Mouse (Mus musculus) C2C12 (cell line): ENCODE results near the gene B3galt5. TPM values are rescaled to one million over a fixed set of nuclear protein-coding genes. Genes with fewer than 3 reads are reported as not detected.

ENCODE experiments used
- H3K27me3 ChIP-seq: one replicate; pipeline ENCODE4 v1.6.1; 2011; ENCODE audit not compliant: control insufficient read depth, insufficient read depth, insufficient read length
- H3K36me3 ChIP-seq: one replicate; pipeline ENCODE4 v1.6.1; 2011; ENCODE audit not compliant: control insufficient read depth, insufficient read depth
- H3K4me3 ChIP-seq: one replicate; pipeline ENCODE4 v1.5.1; 2011; ENCODE audit warnings: mild to moderate bottlenecking, control low read depth; ENCODE audit not compliant: poor library complexity, insufficient read depth, severe bottlenecking
- H3K79me2 ChIP-seq: one replicate; pipeline ENCODE4 v1.6.1; 2011; ENCODE audit not compliant: control insufficient read depth, insufficient read depth
- H3K79me3 ChIP-seq: one replicate; pipeline ENCODE4 v1.6.1; 2011; ENCODE audit warnings: low read depth, control low read depth
- H3ac ChIP-seq: one replicate; pipeline ENCODE3; 2011; ENCODE audit warnings: low read depth; ENCODE audit not compliant: control insufficient read depth, insufficient read length
- CEBPB ChIP-seq: IDR thresholded peaks from one replicate; pipeline ENCODE4 v1.6.1; 2011; ENCODE audit warnings: low read depth, mild to moderate bottlenecking, control low read depth, moderate library complexity
- CTCF ChIP-seq: IDR thresholded peaks from one replicate; pipeline ENCODE4 v1.5.1; 2011; ENCODE audit not compliant: control insufficient read depth, insufficient read depth, insufficient read length
- FOSL1 ChIP-seq: IDR thresholded peaks from one replicate; pipeline ENCODE4 v1.8.0; 2011; ENCODE audit warnings: mild to moderate bottlenecking, low read length; ENCODE audit not compliant: poor library complexity, insufficient read depth, severe bottlenecking
- MAX ChIP-seq: IDR thresholded peaks from one replicate; pipeline ENCODE4 v1.6.1; 2011; ENCODE audit warnings: mild to moderate bottlenecking, control low read depth
- MYOD1 ChIP-seq: IDR thresholded peaks from one replicate; pipeline ENCODE4 v1.6.1; 2011; ENCODE audit warnings: low read depth; ENCODE audit not compliant: control insufficient read depth, insufficient read length
- MYOG ChIP-seq: IDR thresholded peaks from one replicate; pipeline ENCODE4 v1.6.1; 2011; ENCODE audit not compliant: control insufficient read depth, insufficient read length; ENCODE audit errors: extremely low read depth
- USF1 ChIP-seq: IDR thresholded peaks from one replicate; pipeline ENCODE4 v1.6.1; 2011; ENCODE audit warnings: low read depth, mild to moderate bottlenecking, control low read depth, moderate library complexity
- polyA plus RNA-seq: library from polyadenylated mRNA; unstranded; fragments of >200 nt; fragmentation: generic; extraction: Trizol; gene quantifications from one replicate; pipeline ENCODE4 v1.2.1, GENCODE M21; 2012; ENCODE audit warnings: missing spikeins

The B3galt5 gene
- polyA plus RNA-seq, 1 experiment, result 0.01 TPM

DNA sequence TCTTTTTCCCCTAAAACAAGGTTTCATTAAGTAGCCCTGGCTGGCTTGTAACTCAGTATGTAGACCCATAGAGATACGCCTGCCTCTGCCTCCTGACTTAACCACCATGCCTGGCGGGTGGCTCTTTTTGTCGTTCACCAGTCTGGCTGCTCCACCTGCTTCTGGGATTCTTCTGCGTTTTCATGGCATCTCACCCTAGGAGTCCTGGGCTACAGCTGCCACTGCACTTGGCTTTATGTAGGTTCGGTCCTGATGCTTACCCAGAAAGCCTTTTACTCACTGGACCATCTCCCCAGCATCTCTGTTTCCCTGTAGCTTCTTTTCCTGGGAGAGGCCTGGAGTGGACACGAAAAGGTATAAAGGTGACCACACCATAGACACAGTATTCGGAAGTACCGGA lies 1.6 kb upstream of the B3galt5 start:
- Histone ChIP-seq H3ac (no peak overlapping the region), H3K79me2 (no peaks in the 10 kb centered on the region), H3K27me3 (peaks cover 13% of the 10 kb centered on the region), H3K36me3 (no peaks in the 10 kb centered on the region), H3K79me3 (no peaks in the 10 kb centered on the region), H3K4me3 (no peak overlapping the region)
- TF ChIP-seq FOSL1 (no peak), MAX (no peak), MYOD1 (no peak), USF1 (no peak), CEBPB (no peak), MYOG (no peak), CTCF (no peak)

DNA sequence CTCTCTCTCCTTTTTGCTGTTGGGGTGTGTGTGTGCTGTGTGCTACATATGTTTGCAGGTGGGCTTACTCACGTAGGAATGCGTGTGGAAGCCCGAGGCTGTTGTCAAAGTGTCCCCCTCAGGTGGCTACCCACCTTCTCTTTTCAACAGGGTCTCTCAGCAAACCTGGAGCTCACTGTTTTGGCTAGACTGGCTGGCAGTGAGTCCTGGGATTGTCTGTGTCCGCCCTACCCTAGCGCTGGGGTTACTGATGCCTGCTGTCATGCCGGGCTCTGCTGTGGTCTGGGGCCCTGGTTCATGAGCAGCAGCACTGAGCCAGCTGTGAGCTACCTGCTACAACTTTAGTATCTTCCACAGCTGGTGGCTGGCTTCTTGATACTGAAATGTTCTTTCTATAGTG lies 8.9 kb downstream of the B3galt5 start:
- H3K36me3 ChIP-seq, result no peaks in the 10 kb centered on the region
- H3K4me3 ChIP-seq, result no peak overlapping the region
- H3ac ChIP-seq, result no peak overlapping the region
- H3K79me3 ChIP-seq, result no peaks in the 10 kb centered on the region
- H3K27me3 ChIP-seq, result no peaks in the 10 kb centered on the region
- no peak for TF ChIP-seq MYOG
- TF ChIP-seq CEBPB, result no peak
- TF ChIP-seq USF1, result no peak
- TF ChIP-seq FOSL1, result no peak
- no peak for TF ChIP-seq MAX
- no peak for TF ChIP-seq CTCF
- TF ChIP-seq MYOD1, result no peak
- no peaks in the 10 kb centered on the region for H3K79me2 ChIP-seq

DNA sequence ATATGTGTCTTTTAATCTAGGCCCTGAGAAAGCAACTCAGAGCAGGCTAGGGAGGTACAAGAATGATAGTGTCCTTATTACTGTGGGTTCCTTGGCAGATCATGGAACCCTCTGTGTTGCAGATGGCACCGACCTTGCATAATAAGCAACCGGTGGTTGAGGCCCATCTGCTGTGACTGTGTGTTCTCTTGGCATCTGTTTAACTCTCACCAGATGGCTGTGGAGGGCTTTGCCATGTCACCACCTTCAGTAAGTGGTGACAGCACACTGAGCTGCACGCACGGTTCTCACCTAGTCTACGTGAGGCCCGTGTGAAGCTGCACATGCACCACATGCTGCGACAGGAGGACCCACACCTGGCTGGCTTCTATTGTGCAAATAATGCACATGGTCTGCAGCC lies 14.0 kb downstream of the B3galt5 start:
- Histone ChIP-seq H3K79me2 (no peaks in the 10 kb centered on the region), H3ac (no peak overlapping the region), H3K36me3 (no peaks in the 10 kb centered on the region), H3K27me3 (no peaks in the 10 kb centered on the region), H3K4me3 (no peak overlapping the region), H3K79me3 (no peaks in the 10 kb centered on the region)
- no peak for TF ChIP-seq MYOD1

DNA sequence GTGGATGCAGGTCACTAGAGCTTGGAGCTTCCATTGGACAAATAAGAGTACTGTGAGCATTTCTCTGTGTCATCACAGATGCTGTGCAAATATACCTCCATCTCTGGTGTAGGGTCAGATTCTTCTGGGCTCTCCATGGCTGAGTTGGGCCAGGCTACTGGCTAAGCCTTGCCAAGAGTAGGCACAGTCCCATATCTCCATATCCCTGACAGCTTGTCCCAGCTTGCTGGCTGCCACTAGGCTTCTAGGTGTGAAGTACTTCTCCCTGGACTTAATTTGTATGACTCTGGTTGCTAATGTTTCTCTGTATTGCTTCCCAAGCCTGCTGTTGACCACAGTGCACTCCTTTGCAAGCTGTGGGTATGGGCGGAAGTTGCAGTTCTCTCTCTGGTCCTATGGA lies 16.5 kb downstream of the B3galt5 start:
- TF ChIP-seq CEBPB, result no peak
- no peak for TF ChIP-seq USF1
- TF ChIP-seq MYOD1, result no peak
- TF ChIP-seq MYOG, result no peak
- TF ChIP-seq MAX, result no peak
- TF ChIP-seq CTCF, result no peak
- no peak for TF ChIP-seq FOSL1
- Histone ChIP-seq H3K79me2 (no peaks in the 10 kb centered on the region), H3K79me3 (no peaks in the 10 kb centered on the region), H3K4me3 (no peak overlapping the region), H3K27me3 (no peaks in the 10 kb centered on the region), H3K36me3 (no peaks in the 10 kb centered on the region), H3ac (no peak overlapping the region)

DNA sequence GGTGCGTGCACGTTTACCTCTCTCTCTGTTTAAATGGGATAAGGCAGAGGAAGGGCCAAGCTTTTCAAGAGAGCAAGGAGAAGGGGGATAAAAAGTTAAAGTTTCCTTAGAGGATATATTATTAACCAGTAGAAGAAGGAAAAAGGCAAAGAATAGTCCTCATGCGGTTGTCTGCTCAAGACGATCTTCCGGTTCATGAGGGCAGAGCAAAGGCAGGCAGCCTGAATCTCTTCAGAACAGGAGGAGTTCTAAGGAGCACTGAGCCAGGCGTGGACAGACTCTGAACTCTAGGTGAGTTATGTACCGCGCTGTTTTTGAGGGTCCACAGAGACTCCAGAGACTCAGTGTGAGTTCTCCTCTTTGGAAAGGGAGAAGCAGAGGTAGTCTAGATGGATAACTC lies 22.8 kb downstream of the B3galt5 start:
- Histone ChIP-seq H3ac (no peak overlapping the region), H3K79me2 (no peaks in the 10 kb centered on the region), H3K4me3 (no peak overlapping the region), H3K27me3 (peaks cover 5% of the 10 kb centered on the region), H3K79me3 (no peaks in the 10 kb centered on the region), H3K36me3 (no peaks in the 10 kb centered on the region)
- TF ChIP-seq USF1 (no peak), CTCF (no peak), CEBPB (no peak), MYOD1 (no peak), MYOG (no peak), MAX (no peak), FOSL1 (no peak)

DNA sequence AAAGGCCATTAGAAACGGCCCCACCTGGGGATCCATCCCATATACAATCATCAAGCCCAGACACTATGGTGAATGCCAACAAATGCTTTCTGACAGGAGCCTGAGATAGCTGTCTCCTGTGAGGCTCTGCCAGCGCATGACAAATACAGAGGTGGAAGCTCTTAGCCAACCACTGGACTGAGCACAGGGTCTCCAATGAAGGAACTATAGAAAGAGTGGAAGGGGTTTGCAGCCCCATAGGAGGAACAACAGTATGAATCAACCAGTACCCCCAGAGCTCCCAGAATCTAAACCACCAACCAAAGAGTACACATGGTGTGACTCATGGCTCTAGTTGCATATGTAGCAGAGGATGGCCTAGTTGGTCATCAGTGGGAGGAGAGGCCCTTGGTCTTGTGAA lies 36.1 kb downstream of the B3galt5 start:
- TF ChIP-seq USF1, result no peak
- TF ChIP-seq CEBPB, result no peak
- no peak for TF ChIP-seq MYOG
- no peak for TF ChIP-seq MYOD1
- TF ChIP-seq CTCF, result no peak
- TF ChIP-seq FOSL1, result no peak
- TF ChIP-seq MAX, result no peak
- H3K79me2 ChIP-seq, result no peaks in the 10 kb centered on the region
- no peaks in the 10 kb centered on the region for H3K79me3 ChIP-seq
- peaks cover 11% of the 10 kb centered on the region for H3K27me3 ChIP-seq
- H3ac ChIP-seq, result no peak overlapping the region
- no peak overlapping the region for H3K4me3 ChIP-seq
- no peaks in the 10 kb centered on the region for H3K36me3 ChIP-seq
